Mouse (Mus musculus) stomach, embryonic 14.5 days (tissue): ENCODE results near the gene Id2. TPM values are rescaled to one million over a fixed set of nuclear protein-coding genes. Genes with fewer than 3 reads are reported as not detected.

Source experiments
- ATAC-seq: fragments of 200-750 bp; cut with Nextera tagmentation; 2 replicates; pipeline ENCODE4 v1.8.0; 2017; ENCODE audit warnings: low read depth, moderate TSS enrichment; ENCODE audit not compliant: insufficient number of reproducible peaks, insufficient read depth, low FRiP score
- H3K27ac ChIP-seq: fragments of 300-500 bp; sonication (generic); 2 replicates; pipeline ENCODE4 v1.5.1; 2014; ENCODE audit warnings: mild to moderate bottlenecking, low read length, moderate library complexity, mixed read lengths
- H3K27me3 ChIP-seq: fragments of 300-500 bp; sonication (generic); 2 replicates; pipeline ENCODE4 v1.6.1; 2014; ENCODE audit warnings: low read length, control low read depth, mixed read lengths; ENCODE audit not compliant: control insufficient read depth, insufficient read depth
- H3K36me3 ChIP-seq: fragments of 300-500 bp; sonication (generic); 2 replicates; pipeline ENCODE4 v1.6.1; 2014; ENCODE audit warnings: mild to moderate bottlenecking, control low read depth, low read length, moderate library complexity, mixed read lengths; ENCODE audit not compliant: control insufficient read depth, insufficient read depth
- H3K4me1 ChIP-seq: fragments of 300-500 bp; sonication (generic); 2 replicates; pipeline ENCODE4 v1.6.1; 2014; ENCODE audit warnings: low read length, control low read depth, mixed read lengths; ENCODE audit not compliant: control insufficient read depth, insufficient read depth
- H3K4me2 ChIP-seq: fragments of 300-500 bp; sonication (generic); replicated peaks from 2 replicates; pipeline ENCODE4 v1.6.1; 2014; ENCODE audit warnings: low read depth, low read length, control low read depth
- H3K4me3 ChIP-seq: fragments of 300-500 bp; sonication (generic); 2 replicates; pipeline ENCODE4 v1.5.1; 2014; ENCODE audit warnings: low read depth, low read length, control low read depth
- H3K9ac ChIP-seq: fragments of 300-500 bp; sonication (generic); replicated peaks from 2 replicates; pipeline ENCODE4 v1.6.1; 2014; ENCODE audit warnings: low read depth, mild to moderate bottlenecking, control low read depth, low read length, moderate library complexity, mixed read lengths
- H3K9me3 ChIP-seq: fragments of 300-500 bp; sonication (generic); 2 replicates; pipeline ENCODE4 v1.6.1; 2016; ENCODE audit warnings: low read depth, low read length, control low read depth; ENCODE audit not compliant: control insufficient read depth
- WGBS: fragments of 180-500 bp; shearing (Covaris S2); extraction: QIAGEN DNeasy Blood & Tissue Kit; methylation state at CpG from one replicate; pipeline ENCODE4 v1.1.7; 2014; 5-methylcytosine and 5-hydroxymethylcytosine counted together
- polyA plus RNA-seq: library from polyadenylated mRNA; unstranded; fragments of >200 nt; fragmentation: Nextera tagmentation; extraction: Ambion mirVana; gene quantifications from 2 replicates; pipeline ENCODE4 v1.2.1, GENCODE M21; 2014

Id2 gene
- polyA plus RNA-seq, 1 experiment from 2014 or later: 441 TPM

DNA sequence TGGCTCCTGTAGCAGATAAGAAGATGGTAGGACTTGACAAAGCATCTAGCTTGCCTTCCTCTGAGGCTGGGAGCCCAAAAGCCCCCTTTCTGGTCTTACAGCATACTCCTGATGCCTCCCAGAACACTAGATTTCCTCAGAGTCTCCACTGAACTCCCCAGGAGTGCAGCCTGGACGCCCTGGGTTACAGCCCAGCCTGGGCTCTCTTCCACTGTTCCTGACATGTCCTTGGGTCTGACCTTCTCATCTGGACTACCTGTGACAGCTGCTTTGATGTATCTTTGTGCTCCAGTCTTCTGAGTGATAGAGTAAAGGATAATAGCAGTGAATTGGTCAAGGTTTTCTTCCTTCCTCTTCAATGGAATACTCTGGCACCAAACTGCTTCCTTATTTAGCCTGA lies 17.5 kb upstream of the Id2 start:
- WGBS: 86% methylated on average over 1 of the region's 1 CpGs
- no peak overlapping the region for H3K4me3 ChIP-seq
- no peaks in the 10 kb centered on the region for H3K4me1 ChIP-seq
- no peak overlapping the region for H3K9ac ChIP-seq
- H3K9me3 ChIP-seq: no peaks in the 10 kb centered on the region
- no peak overlapping the region for H3K4me2 ChIP-seq
- no peak for ATAC-seq
- H3K36me3 ChIP-seq: no peaks in the 10 kb centered on the region
- no peak overlapping the region for H3K27ac ChIP-seq
- no peaks in the 10 kb centered on the region for H3K27me3 ChIP-seq

DNA sequence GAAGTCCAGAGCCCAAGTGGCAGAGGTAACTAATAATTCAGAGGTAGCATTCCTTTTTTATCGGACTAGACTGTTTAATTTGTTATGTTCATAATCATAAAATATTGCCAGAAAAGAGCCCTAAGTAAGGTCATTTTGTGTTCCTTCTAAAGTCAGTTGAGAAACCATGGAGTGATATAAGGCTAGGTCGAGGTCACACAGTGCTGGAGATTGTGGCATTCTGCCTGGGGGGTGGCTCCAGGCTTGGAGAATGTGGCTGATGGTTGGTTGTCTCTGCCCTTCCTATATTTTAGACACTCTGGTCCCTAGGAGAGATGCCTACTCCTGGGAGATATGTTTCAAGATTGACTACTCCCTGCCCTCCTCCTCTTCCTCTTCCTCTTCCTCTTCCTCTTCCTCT lies 16.4 kb upstream of the Id2 start:
- Histone ChIP-seq H3K27ac (no peak overlapping the region), H3K4me2 (no peak overlapping the region), H3K4me1 (no peaks in the 10 kb centered on the region), H3K9me3 (no peaks in the 10 kb centered on the region), H3K4me3 (no peak overlapping the region), H3K9ac (no peak overlapping the region), H3K36me3 (no peaks in the 10 kb centered on the region), H3K27me3 (no peaks in the 10 kb centered on the region)
- 76% methylated on average over 2 of the region's 2 CpGs for WGBS
- ATAC-seq: no peak

DNA sequence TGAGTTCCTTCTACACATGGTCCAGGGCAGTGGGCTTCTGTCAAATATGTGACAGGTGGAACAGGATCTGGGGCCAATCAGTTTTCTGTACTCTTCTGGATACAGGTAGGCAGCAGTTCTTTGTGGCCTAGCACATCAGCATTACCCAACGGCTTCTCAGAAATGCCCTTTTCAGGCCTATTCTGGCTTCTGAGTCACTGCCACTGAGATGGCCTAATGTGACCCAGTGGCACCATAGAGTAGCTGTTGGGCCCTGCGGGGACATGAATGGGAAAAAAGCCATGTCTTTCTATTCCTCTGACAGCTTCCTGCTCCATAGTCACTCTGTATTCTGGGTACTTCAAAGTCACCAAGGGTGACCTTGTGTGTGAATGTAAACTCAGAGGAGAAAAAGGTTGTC lies 15.9 kb upstream of the Id2 start:
- Histone ChIP-seq H3K27me3 (no peaks in the 10 kb centered on the region), H3K9ac (no peak overlapping the region), H3K36me3 (no peaks in the 10 kb centered on the region), H3K9me3 (no peaks in the 10 kb centered on the region), H3K4me1 (no peaks in the 10 kb centered on the region), H3K4me3 (no peak overlapping the region), H3K4me2 (no peak overlapping the region), H3K27ac (no peak overlapping the region)
- WGBS: 96% methylated on average over 2 of the region's 2 CpGs
- no peak for ATAC-seq

DNA sequence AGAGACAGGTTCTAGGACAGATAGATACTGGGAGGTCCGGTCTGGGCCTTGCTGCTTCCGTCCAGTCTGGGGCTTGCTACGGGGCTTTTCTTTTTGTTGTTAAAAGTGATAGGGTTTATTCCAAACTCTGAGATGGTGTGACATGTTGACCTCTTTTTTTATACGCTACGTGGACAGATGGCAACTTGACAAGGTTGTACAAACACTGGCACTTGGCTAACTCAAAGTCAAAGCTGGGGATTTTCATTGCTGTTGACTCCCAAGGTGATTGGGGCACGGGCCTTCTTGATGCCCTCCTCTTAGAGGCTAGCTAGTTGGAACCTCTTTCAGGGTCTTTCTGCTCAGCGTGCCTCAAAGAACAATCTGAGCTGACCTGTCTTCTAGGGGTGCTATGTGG lies 13.7 kb upstream of the Id2 start:
- Histone ChIP-seq H3K4me3 (no peak overlapping the region), H3K9me3 (no peaks in the 10 kb centered on the region), H3K27me3 (no peaks in the 10 kb centered on the region), H3K36me3 (no peaks in the 10 kb centered on the region), H3K4me1 (no peaks in the 10 kb centered on the region), H3K4me2 (no peak overlapping the region), H3K9ac (no peak overlapping the region), H3K27ac (no peak overlapping the region)
- no peak for ATAC-seq
- 77% methylated on average over 7 of the region's 7 CpGs for WGBS

DNA sequence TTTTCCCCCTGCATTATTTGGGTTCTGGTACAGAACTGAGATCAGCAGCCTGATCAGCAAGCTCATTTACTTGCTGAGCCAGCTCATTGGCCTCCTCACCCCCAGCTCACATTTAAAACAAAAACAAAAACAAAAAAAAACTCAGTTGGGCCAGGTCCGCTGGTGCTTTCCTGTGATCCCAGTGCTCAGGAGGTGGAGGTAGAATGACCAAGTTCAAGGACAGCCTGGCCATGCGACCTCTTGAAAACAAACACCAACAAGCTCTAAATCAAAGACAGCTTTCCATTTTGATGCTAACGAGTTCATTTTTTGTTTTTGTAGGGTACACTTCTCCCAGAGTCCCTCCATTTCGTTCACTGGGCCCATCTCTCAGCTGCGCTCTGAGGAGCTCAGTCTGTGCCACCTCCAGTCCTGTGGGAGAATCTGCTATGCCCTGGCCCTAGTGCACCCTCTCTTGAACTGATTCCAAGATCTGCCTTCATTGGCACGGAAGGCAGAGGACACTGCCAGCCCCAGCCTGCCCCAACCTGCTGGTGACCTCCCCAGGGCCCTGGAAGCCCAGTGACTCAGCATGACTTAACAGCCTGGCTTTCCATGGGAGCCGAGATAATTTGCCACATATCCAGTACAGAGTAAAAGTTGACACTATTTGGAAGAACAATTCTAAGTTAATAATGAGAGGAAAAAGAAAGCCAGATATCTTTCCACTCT lies 13.2 kb upstream of the Id2 start:
- Histone ChIP-seq H3K9me3 (no peaks in the 10 kb centered on the region), H3K27ac (no peak overlapping the region), H3K9ac (no peak overlapping the region), H3K4me2 (no peak overlapping the region), H3K27me3 (no peaks in the 10 kb centered on the region), H3K36me3 (no peaks in the 10 kb centered on the region), H3K4me1 (no peaks in the 10 kb centered on the region), H3K4me3 (no peak overlapping the region)
- ATAC-seq: no peak
- 76% methylated on average over 7 of the region's 7 CpGs for WGBS

DNA sequence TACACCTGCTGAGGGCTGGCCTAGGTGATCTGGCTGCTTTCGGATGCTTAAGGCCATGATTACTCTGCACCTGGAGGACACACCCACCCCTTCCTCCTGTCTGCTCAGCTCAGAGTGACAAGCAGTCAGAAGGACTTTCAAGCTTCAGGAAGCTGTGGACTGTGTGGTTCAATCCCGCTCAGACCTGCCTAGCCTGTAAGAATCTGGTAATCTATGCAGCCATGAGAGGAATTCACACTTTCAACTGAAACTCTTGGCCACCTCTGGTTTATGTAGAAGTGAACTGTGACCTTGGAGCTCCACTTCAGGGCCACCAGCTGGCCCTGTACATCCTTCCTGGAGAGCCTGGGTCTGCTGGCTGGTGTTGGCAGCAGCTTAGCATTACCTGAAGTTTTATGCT lies 11.9 kb upstream of the Id2 start:
- Histone ChIP-seq H3K4me2 (no peak overlapping the region), H3K4me3 (no peak overlapping the region), H3K27me3 (no peaks in the 10 kb centered on the region), H3K4me1 (no peaks in the 10 kb centered on the region), H3K27ac (peak overlapping the region; percentile 27; the same call in 1 of the 2 replicates), H3K36me3 (no peaks in the 10 kb centered on the region), H3K9ac (no peak overlapping the region), H3K9me3 (no peaks in the 10 kb centered on the region)
- 0 out of 2 replicates have a peak, but pooled peaks have one; percentile 31 for ATAC-seq
- WGBS: 71% methylated on average over 2 of the region's 2 CpGs

DNA sequence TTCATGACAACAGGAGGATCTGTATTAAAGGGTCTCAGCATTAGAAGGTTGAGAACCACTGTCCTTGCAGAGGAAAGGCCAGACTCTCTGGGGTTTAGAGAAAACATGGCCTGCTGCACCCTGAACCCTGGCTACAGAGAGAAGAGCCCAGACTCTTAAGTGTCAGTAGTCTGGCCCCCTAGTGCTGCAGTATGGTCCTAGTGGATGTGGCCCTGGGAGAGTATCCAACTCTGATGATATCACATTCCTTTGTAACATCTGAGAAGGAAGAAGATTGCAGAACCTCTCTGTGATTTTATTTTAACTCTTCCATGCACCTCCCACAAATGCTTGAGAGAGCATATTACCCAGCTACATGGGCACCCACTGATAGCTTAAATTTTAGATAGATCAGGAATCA lies 7.6 kb upstream of the Id2 start:
- H3K27me3 ChIP-seq: no peaks in the 10 kb centered on the region
- H3K4me1 ChIP-seq: 0 out of 2 replicates have a peak, but pooled peaks cover 8% of the 10 kb centered on the region
- ATAC-seq: no peak
- H3K9ac ChIP-seq: no peak overlapping the region
- H3K27ac ChIP-seq: no peak overlapping the region
- no peak overlapping the region for H3K4me2 ChIP-seq
- no peaks in the 10 kb centered on the region for H3K9me3 ChIP-seq
- no peaks in the 10 kb centered on the region for H3K36me3 ChIP-seq
- H3K4me3 ChIP-seq: no peak overlapping the region

DNA sequence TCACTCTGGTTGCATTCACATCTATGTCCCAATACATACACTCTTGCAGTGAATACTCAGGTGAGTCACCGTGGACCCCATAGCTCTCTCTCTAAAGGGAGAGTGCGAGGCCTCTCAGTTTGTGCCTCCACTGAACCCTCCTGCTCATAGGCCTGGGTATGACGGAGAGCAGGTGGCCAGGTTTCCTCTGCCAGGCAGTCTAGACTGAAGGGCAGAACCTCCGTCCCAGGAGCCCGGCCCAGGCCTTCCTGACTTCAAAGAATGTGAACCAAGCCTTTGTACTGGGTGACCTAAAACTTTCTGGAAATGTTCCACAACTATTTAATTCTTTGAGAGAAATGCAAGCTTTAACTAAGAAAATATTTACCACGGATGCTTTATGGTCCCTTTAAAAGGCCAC lies 7.0 kb upstream of the Id2 start:
- Histone ChIP-seq H3K4me2 (no peak overlapping the region), H3K4me1 (0 out of 2 replicates have a peak, but pooled peaks cover 8% of the 10 kb centered on the region), H3K36me3 (no peaks in the 10 kb centered on the region), H3K9me3 (no peaks in the 10 kb centered on the region), H3K27ac (no peak overlapping the region), H3K4me3 (no peak overlapping the region), H3K9ac (no peak overlapping the region), H3K27me3 (no peaks in the 10 kb centered on the region)
- ATAC-seq: no peak
- 65% methylated on average over 6 of the region's 6 CpGs for WGBS

DNA sequence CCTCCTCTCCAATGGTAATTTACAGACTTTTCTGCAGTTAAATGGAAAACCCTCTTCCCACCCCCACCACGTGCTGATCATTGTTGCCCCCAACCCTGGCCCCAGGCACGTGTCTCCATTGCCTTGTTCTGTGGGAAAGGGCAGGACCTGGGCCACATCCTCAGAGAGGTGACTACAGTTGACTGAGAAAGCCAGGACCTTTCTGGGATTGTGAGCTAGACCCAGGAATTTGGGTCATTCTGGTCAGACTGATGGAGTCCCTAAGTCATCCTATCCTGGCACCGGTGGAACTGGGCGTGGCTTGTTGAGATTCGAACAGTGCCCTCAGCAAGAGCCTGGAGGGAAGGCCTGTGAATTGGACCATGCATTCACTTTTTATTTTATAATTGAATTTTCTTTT lies 4.4 kb upstream of the Id2 start:
- Histone ChIP-seq H3K4me2 (peak overlapping the region; percentile 59), H3K27me3 (no peaks in the 10 kb centered on the region), H3K4me1 (peaks cover 21% of the 10 kb centered on the region; the same call in 1 of the 2 replicates), H3K9ac (peak overlapping the region; percentile 55; the same call in 1 of the 2 replicates), H3K36me3 (no peaks in the 10 kb centered on the region), H3K4me3 (no peak overlapping the region), H3K27ac (peak overlapping the region; percentile 94; the same call in 1 of the 2 replicates), H3K9me3 (no peaks in the 10 kb centered on the region)
- 22% methylated on average over 5 of the region's 5 CpGs for WGBS
- no peak for ATAC-seq
